24 mouse cellular contexts compared by ENCODE assay signal in genomic region chr17:72672010-72672409, GRCm38 (mm10).
DNase-seq lines count a peak whose midpoint lies in the region; TF ChIP-seq lines count a peak whose summit lies in the region.
"Had no signal": no experiment of that assay in that cellular context is flagged by ENCODE, and none has a peak within 500 bp of the region (broad histone marks: within the 10 kb centered on the region; RNA-seq: fewer than 3 reads in every experiment).

No protein-coding gene starts in this region.

- H3K4me3 ChIP-seq in left cerebral cortex, adult 2 months: no peak overlapping the region
- H3K4me3 ChIP-seq: embryonic facial prominence, embryonic 10.5 days; embryonic facial prominence, embryonic 15.5 days; forebrain, embryonic 13.5 days; hindbrain, embryonic 13.5 days; liver, embryonic 12.5 days had no signal

- no peak overlapping the region for H3K27ac ChIP-seq in left cerebral cortex, adult 2 months
- H3K27ac ChIP-seq: embryonic facial prominence, embryonic 10.5 days; embryonic facial prominence, embryonic 15.5 days; forebrain, embryonic 13.5 days; hindbrain, embryonic 13.5 days; liver, embryonic 12.5 days had no signal

- intact Hi-C loops in left cerebral cortex, postnatal 10 days (cut with DNase I): no loop called here
- intact Hi-C loops in left cerebral cortex, adult 2 months (cut with DNase I): no loop called here
- intact Hi-C loops in gastrocnemius, postnatal 14 days (cut with DNase I; ENCODE audit: low total_unique reads): no loop called here

- peak; percentile 44 to 52 for DNase-seq in left cerebral cortex, adult 18-20 months (ENCODE audit: low spot score in 2 of 2)
- no peak for DNase-seq in left cerebral cortex, postnatal 10 days (ENCODE audit: extremely low spot score in 1 of 2, low spot score in 2 of 2)
- DNase-seq in left cerebral cortex, adult 2 months (ENCODE audit: extremely low spot score in 1 of 2, low spot score in 2 of 2): peak; percentile 22 to 34
- DNase-seq in right cerebral cortex, postnatal 14 days: peak; percentile 14
- DNase-seq in gastrocnemius, postnatal 14 days: no peak
- no peak for DNase-seq in kidney, adult 18-20 months
- no peak for DNase-seq in cerebellum, adult 11-12 months
- DNase-seq: adrenal gland, postnatal 14 days; cerebellum, adult 8-10 months; cerebellum, postnatal 25 days; gastrocnemius, postnatal 10 days; heart, postnatal 4 days; kidney, postnatal 14 days; layer of hippocampus, adult 9-11 months; liver, postnatal 0 days; lung, postnatal 36 days; spleen, adult 18-20 months; thymus, adult 18-20 months; thymus, postnatal 25 days had no signal

- TF ChIP-seq CTCF in left cerebral cortex, adult 2 months (IDR thresholded peaks at IDR 0.05): no peak

Comparison
In these comparisons a context has a peak if more than half of its experiments do, and no peak if none do; other contexts are left out.
1. DNase-seq: peak in left cerebral cortex, adult 18-20 months (2 of 2), left cerebral cortex, adult 2 months (2 of 2) and right cerebral cortex, postnatal 14 days (single experiment); none in left cerebral cortex, postnatal 10 days (0 of 2), gastrocnemius, postnatal 14 days (single experiment), kidney, adult 18-20 months (single experiment) and cerebellum, adult 11-12 months (single experiment).